Mouse (Mus musculus): ENCODE measurements around the gene BC147527.
"Not testable (repeated sequence)": the region's sequence is repeated elsewhere in the genome, so short reads cannot be mapped to it uniquely, and the experiment has no call there.

The BC147527 gene

DNA sequence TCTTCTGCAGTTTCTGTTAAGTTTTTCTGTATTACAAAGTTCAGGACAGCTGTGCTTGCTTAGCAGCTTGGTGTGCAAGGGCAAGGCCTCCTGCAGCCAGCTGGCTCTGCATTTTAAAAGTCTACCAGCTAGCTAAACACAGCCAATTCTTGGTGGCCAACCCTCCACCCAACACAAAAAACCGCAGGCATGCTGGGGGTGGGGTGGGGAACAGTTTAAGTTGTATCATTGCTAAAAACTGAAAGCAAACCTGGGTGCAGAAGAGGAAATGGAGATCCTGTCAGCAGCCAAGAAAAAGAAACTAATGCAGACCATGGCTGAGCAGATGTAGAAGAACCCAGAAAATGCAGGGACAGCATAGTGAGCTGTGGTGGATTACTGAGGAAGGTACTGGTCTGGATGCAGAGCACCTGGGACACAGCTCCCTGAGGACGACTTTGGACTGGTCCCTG lies at the start of gene BC147527:
Gene BC147527, plus strand, starts transcription at position 402 of the 452 bp plus-strand sequence.
- peak; percentile 35 for DNase-seq

DNA sequence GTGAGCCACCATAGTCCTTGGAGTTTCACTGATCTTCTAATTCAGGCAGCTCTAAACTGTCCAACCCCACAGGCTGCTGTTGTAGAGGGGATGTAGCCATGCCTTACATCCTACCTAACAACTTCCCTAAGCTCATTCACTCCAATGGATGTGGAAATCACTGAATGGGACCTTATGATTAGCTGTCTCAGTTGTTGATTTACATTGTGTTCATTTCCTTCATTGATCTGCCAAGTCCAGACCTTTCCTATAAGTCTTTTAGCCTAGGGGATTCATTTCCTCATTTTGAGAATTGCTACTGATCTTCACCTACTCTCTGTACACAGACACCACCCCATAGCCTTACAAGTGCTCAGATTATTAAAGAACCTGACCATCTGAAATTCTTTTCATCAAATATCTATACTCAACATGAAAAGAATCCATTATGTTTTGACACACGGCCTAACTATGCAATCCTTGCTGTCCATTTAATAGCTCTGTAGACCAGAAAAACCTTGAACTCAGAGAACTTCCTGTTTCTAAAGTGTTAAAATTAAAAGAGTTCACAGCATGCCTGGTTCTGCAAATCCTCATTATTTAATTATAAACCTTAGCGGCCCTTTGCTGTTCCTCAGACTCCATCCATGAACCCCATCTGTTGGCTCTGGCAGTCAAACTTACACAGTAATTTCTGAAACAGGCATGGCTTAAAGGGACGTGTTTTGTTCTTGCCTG lies 48.8 kb upstream of the BC147527 start:
- DNase-seq: not testable (repeated sequence)

GRCm38 (mm10) chr13:120258817-120259658 lies 41.2 kb upstream of the BC147527 start:
- DNase-seq: not testable (repeated sequence)

GRCm38 (mm10) chr13:120259718-120260117 lies 40.5 kb upstream of the BC147527 start:
- not testable (repeated sequence) for DNase-seq

DNA sequence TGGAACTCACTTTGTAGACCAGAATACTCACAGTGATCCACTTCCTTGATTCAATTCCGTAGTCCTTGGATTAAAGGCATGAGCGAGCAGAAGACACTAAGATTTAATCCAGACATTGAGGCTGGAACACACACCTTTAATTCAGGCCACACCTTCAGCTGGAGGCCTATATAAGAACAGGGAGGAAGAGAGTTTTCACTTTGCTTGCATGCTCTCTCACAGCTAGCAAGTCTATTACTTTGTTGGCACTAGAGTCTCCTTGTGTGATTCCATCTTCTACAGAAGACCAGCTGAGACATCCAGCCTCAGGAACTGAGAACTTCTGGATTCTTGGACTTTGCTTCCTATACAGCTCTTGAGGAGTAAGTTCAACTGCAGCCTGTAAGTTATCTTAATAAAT lies 37.3 kb upstream of the BC147527 start, which contains the start of gene AF067061:
Gene AF067061, plus strand, starts transcription at position 245 of the 400 bp plus-strand sequence.
- not testable (repeated sequence) for DNase-seq

- DNase-seq: not testable (repeated sequence)
Measured at GRCm38 (mm10) chr13:120277837-120278236, 22.4 kb upstream of the BC147527 start.

- DNase-seq: no peak
Measured at GRCm38 (mm10) chr13:120278784-120279183, 21.4 kb upstream of the BC147527 start.

GRCm38 (mm10) chr13:120299324-120299894 lies 783 bp upstream of the BC147527 start:
- no peak for DNase-seq

DNA sequence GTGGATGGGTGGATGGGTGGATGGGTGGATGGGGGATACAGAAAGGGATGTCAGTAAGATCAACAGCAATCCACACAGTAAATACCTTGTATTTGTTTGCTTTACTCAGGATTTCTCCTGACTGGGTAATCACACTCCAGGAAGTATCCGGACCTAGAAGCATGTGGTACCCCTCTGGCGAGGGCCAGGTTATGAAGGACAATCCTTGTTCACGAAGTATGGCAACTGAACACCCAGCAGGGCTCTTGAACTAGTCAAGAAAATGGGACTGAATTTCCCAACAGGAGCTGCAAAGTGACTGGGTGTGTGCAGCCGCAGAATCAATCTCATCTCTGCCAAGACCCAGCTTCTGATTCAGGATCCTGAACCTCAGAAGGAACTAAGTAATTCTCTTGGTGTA lies 661 bp downstream of the BC147527 start:
- no peak for DNase-seq

DNA sequence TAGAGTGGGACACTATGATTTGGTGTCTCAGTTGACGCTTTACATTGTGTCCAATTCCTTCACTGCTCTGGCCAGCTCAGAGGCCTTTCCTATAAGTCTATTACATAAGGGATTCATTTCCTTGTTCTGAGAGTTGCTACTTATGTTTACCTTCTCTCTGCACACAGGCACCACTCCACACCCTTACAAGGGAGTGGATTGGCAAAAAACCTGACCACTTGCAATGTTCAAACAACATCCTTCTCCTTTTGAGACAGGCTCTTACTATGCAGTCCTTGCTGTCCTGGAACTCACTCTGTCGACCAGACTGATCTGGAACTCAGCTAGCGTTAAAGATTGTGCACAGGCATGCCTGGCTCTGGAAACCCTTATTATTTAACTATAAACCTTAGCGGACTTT lies 10.6 kb downstream of the BC147527 start:
- DNase-seq: peak; percentile 35

DNA sequence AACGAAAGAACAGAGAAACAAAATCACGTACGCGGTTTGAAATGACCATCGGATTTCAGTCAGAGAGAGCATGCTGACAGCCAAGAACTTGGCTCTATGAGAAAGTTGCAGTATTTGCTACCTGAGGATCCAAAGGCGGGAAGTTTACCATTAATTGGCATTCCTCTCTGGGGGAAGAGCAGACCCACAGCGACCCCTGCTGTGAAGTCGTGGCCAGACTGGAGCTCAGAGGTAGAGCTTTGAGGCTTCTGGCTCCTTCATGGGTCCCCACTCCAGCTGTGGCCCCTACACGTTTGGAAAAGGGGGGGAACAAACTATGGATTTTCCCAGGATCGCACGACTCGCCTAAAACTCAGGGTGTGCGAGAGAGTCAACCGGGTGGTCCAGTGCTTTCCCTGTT lies 13.4 kb downstream of the BC147527 start:
- DNase-seq: no peak

DNA sequence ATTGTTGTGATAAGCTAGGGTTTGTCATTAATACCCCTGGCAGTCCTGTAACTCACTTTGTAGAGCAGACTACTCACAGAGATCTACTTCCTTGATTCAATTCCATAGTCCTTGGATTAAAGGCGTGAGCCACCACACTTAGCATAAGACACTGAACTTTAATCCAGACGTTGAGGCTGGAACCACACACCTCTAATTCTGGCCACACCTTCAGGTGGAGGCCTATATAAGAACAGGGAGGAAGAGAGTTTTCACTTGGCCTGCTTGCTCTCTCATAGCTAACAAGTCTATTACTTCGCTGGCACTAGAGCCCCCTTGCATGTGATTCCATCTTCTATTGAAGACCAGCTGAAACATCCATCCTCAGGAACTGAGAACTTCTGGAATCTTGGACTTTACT lies 16.4 kb downstream of the BC147527 start, which contains the start of gene Tcstv3:
Gene Tcstv3, plus strand, starts transcription at position 301 of the 400 bp plus-strand sequence.
- not testable (repeated sequence) for DNase-seq

- DNase-seq: no peak
Measured at GRCm38 (mm10) chr13:120320183-120320582, 20.0 kb downstream of the BC147527 start.

- no peak for DNase-seq
Measured at GRCm38 (mm10) chr13:120320721-120321120, 20.5 kb downstream of the BC147527 start.
